Mouse (Mus musculus) layer of hippocampus, adult 11-12 months (tissue): ENCODE results near the gene Clip2.

Experiments
- DNase-seq: peaks from one replicate; pipeline ENCODE4 v3.0.0; 2022; ENCODE audit warnings: low spot score

Gene Clip2

DNA sequence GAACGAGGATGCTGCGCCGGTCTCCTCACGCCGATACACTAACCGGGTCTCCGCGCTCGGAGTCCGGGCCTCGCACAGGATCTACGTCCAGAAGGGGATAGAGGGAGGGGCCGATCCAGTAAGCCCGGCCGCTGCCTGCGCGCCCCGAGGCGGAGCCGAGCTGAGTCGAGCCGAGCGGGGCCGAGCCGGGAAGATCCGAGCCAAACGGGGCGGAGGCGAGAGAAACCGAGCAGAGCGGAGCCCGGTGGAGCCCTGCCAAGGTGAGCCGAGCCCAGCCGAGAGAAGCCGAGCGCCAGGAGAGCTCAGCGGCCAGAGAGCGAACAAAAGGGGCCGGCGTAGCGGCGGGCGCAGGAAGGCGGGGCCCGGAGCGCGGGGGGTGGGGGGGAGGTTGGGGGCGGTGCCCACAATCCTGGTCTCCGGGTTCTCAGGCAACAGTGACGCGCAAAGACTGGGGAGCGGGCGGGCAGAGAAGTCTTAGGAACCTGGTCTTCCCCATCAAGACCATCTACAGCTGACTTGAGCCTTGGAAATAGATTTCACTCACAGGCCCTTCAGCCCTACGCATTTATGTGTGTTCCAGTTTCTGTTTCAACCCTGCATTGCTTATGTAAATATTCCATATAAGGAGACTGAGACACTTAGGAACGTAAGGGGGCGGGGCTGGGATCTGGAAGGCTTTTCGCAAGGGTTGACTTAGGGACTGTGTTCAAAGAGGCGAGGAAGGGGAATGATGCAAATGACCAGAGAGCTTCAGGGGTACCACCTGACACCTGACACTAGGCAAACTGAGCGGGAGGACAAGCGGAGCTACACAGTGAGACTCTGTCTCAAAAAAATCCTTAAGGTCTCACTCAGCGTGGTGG, at the start of gene Clip2:
TSS of gene Clip2 (minus strand) at position 325 of the 863 bp plus-strand sequence.
- peak; percentile 99 for DNase-seq

DNA sequence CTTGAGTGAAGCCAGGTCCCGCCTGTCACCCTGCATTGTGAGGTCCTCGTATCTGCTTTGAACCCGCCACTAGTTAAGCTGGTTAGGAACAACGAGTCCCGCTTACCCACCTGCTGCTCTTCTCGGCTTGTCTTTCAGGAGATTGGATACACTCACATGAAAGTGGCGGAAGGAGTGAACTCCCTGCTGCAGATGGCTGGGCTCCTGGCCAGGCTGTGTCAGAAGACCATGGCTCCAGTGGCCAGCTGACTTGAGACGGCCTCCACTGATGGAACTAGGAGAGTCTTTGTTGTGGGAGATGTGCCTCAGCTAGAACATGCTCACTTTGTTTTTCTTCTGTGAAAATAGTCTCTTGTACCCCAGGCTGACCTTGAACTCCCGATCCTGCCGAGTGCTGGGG, 45.5 kb upstream of the Clip2 start:
- DNase-seq = no peak

- DNase-seq = no peak
Observed at GRCm38 (mm10) chr5:134593093-134593492, 40.9 kb upstream of the Clip2 start.

DNA sequence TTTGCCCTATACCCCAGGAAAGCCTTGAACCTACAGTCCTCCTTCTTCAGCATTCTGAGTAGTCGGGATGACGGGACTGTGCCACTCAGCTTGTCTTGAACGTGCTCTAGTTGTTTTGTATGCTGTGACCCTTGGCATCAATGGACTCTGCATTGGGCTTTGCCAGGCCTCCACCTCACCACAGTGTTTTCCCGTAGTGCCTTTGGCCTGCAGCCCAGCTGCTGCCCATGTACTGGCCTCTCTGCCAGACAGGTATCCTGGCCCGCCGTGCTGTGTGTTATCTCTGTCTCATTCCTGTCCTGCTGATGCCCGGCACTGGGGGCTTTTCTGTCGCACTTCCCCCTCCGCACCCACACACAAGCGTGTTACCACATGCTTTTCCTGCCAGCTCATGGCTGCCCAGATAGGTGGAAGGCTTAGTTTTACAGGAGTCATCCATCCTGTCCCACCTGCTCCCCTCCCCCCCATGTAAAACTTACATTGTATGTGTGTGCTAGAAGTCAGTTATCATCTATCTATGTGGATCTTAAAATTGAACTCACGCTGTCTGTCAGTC, 39.9 kb upstream of the Clip2 start:
- no peak for DNase-seq

DNA sequence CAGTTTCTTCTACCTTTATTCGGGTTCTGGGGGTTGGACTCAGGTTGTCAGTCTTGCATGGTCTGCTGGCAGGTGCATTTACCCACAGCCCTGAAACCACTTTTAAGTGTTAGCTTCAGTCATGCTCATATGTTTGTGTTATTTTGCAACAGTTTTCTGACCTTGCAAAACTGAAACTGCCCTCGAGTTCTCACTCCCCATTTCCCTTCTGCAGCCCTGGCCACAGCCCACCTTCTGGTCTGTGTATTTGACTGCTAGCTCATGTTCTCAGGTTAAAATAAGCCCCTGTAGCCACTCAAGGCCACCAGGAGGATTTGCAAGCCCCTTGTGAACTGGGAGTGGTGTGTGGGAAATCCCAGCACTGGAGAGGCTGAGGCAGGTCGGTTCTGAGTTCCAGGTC, 37.7 kb upstream of the Clip2 start:
- DNase-seq = no peak

DNA sequence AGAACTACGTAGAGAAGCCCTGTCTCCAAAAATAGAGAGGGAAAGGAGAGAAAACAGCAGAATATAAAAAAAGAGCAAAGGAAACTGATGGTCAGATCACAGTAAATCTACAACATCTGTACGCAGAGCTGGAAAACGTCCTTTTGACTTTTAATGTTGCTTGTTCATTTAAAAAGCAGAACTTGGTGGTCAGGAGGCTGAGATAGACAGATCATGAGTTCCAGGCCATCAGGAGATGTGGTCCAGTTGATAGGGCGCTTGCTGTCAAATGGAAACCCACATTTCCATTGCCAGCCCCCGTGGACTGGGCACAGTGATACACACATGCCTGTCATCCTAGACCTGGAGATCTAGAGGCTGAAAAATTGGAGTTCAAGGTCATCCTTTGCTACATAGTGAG, 32.6 kb upstream of the Clip2 start:
- no peak for DNase-seq

DNA sequence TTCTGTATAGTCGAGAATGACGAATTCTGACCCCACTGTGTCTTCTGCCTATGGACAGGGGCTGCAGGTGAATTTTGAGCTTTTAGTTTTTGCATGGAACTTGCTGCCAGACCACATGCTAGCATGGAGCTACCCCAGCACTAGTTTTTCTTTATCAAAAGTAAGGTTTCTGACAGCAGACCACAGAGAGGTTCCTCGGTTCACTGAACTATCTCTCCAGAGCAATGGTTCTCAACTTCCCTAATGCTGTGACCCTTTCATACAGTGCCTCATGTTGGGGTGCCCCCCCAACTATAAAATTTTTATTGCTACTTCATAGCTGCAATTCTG, 31.6 kb upstream of the Clip2 start:
- no peak for DNase-seq

DNA sequence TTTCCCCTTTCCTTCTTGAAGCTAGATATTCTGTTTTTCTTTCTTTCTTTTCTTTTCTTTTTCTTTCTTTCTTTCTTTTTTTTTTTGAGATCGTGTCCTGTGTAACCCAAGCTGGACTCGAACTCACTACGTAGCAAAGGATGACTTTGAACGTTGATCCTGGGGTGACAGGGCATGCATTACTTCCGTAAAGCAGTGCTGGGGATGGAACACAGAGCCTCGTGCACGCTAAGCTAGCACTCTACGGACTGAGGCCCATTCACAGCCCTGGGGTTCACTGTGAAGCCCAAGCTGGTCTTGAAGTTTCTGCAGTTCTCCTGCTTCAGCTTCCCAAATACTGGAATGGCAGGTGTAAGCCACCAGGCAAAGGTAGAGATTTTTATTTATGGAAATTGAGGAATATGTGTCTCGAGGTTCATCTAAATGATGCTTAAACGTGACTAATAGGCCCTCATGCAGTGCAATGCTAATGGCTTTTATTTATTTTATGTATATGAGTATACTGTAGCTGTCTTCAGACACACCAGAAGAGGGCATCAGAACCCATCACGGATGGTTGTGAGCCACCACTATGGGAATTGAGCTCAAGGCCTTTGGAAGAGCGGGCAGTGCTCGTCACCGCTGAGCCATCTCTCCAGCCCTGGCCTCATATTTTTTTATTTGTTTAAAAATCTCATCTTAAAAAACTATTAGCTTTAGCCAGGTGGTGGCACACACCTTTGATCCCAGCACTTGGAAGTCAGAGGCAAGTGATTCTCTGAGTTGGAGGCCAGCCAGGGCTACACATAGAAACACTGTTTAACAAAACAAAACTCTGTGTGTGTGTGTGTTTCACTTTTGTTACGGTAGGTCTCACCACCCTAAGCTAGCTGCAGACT, 31.0 kb upstream of the Clip2 start:
- no peak for DNase-seq

- DNase-seq = peak; percentile 97
Observed at GRCm38 (mm10) chr5:134582221-134582907, 30.1 kb upstream of the Clip2 start.

- DNase-seq = no peak
Observed at GRCm38 (mm10) chr5:134581146-134581545, 28.9 kb upstream of the Clip2 start, which contains the start of gene Rfc2. Gene Rfc2, plus strand, starts transcription at chr5:134581366.

DNA sequence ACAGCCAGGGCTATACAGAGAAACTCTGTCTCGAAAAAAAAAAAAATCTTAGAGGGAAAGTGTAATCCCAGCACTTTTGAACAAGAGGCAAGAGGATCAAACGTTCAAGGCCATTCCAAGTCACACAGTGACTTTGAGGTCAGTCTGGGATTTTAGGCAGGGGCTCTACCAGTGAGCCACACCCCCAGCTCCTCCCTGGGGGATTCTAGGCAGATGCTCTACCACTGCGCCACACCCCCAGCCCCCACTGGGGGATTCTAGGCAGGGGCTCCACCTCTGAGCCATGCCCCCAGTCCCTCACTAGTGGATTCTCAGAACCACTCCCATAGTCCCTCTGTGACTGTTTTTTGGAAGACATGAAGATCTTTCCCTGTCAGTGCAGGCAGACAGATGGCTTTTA, 26.9 kb upstream of the Clip2 start:
- DNase-seq = no peak

- DNase-seq = no peak
Observed at GRCm38 (mm10) chr5:134577534-134577933, 25.3 kb upstream of the Clip2 start.

- no peak for DNase-seq
Observed at GRCm38 (mm10) chr5:134576517-134577220, 24.4 kb upstream of the Clip2 start.

GRCm38 (mm10) chr5:134575833-134576232, 23.6 kb upstream of the Clip2 start:
- DNase-seq = no peak

DNA sequence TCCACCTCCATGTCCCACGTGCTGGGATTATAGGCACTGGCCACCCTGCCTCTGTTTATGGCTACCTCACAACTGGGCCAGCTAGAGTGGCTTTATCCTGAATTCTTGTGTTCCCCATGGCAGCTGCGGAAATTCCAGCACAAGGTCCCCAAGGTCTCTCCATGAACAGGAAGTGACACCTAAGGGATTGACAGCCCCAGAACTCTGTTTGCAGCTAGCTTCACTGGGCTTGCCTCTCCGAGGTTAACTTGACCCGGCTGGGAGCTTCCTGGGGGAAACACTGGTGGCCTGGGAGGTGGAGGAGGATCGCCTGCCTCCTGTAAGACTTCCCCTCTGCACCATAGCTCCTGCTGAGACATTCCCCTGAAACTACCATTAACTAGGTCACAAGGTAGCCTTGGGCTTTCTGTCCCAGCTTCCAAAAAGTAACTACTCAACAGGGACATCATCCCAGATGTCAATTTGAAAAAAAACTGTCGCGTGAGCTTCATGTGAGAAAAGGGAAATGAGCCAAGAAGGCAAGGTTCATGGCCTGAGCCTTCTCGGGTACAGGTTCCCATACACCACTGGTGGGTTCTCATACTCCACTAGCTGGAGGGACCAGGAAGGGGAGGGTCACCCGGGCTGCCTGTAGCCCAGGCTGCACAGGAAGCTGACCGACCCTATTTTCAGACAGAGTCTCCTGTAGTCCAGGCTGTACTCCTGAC, 20.4 kb upstream of the Clip2 start:
- DNase-seq = no peak

GRCm38 (mm10) chr5:134571730-134572507, 19.7 kb upstream of the Clip2 start:
- DNase-seq = no peak

DNA sequence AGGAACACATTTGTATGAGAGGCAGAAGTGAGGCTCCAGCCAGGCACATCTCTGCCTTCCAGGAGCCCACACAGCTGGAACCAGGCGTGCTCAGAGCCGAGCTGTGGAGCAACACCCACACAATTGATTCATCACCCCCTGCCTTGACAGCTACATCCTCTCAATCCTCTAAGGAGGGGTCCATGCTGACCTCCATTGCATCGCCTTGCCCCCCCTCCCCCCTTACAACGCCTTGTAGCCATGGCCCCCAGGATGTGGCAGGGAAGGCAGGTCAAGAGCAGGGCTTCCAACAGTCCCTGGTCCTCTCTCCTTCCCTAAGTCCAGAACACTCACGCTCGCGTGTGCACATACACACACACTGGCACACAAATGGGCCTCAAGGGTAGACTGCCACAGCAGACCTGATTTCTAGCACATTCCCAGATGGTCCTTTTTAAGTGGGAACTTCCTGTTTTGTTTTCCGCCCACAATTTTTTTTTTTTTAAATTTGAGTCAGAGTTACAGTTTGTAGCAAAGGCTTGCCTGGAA, 16.8 kb upstream of the Clip2 start:
- no peak for DNase-seq

GRCm38 (mm10) chr5:134568030-134568429, 15.8 kb upstream of the Clip2 start:
- DNase-seq = no peak

- no peak for DNase-seq
Observed at GRCm38 (mm10) chr5:134567445-134567844, 15.2 kb upstream of the Clip2 start.

GRCm38 (mm10) chr5:134565696-134566095, 13.5 kb upstream of the Clip2 start:
- DNase-seq = no peak
